Mouse (Mus musculus): ENCODE measurements around the gene Numa1. TPM values are rescaled to one million over a fixed set of nuclear protein-coding genes. Genes with fewer than 3 reads are reported as not detected.

Gene Numa1
- polyA plus RNA-seq, 1 experiment from 2014 or later, result 39.9 TPM

DNA sequence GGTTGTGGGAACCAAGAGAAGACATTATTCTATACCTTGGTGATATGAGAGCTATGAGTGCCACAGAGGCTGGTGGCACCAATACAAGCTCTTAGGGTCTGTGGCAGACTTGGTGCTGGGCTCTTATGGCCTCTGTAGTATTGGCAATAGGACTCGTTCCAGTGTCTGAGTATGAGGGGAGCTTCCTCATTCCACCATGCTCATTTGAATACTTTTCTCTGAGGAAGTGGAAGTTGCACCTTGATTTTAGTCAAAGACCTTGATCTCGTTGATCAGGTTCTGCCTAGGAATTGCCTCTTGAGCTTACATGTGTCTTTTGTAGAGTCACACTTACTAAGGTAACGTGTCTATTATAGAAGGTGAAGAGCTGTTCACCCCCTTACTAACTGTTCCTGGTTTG is 60.3 kb downstream of the Numa1 start:
- WGBS, result 85% methylated on average over 3 of the region's 3 CpGs
- Histone ChIP-seq H3K4me2 (ENCODE audit: low read depth, low read length) (no peak overlapping the region), H3K4me3 (ENCODE audit: low read length) (no peak overlapping the region), H3K36me3 (ENCODE audit: control insufficient read depth, insufficient read depth, low read length) (peaks cover 44% of the 10 kb centered on the region), H3K9me3 (ENCODE audit: control insufficient read depth, low read length) (no peaks in the 10 kb centered on the region), H3K4me1 (ENCODE audit: control insufficient read depth, insufficient read depth, low read length) (no peaks in the 10 kb centered on the region), H3K9ac (ENCODE audit: low read depth, low read length) (no peak overlapping the region), H3K27me3 (replicated peaks; ENCODE audit: control insufficient read depth, insufficient read depth, low read length) (no peaks in the 10 kb centered on the region), H3K27ac (ENCODE audit: low read length) (no peak overlapping the region)
- ATAC-seq, result no peak

DNA sequence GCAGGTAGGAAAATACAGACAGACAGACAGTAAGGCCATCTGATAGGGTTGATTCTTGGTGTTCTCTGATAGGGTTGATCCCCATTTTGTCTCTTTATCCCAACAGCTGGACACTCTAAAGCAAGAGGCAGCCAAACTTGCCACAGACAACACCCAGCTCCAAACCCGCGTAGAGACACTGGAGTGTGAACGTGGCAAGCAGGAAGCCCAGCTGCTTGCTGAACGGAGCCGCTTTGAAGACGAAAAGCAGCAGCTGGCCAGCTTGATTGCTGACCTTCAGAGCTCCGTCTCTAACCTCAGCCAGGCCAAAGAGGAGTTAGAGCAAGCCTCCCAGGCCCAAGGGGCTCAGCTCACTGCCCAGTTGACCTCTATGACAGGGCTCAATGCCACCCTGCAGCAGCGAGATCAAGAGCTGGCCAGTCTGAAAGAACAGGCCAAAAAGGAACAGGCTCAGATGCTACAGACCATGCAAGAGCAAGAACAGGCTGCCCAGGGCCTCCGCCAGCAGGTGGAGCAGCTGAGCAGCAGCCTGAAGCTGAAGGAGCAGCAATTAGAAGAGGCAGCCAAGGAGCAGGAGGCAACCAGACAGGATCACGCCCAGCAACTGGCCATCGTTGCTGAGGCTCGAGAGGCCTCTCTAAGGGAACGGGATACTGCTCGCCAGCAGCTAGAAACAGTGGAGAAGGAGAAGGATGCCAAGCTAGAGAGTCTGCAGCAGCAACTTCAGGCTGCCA is 64.5 kb downstream of the Numa1 start:
- H3K36me3 ChIP-seq (ENCODE audit: control insufficient read depth, insufficient read depth, low read length), result peaks cover 53% of the 10 kb centered on the region
- no peaks in the 10 kb centered on the region for H3K9me3 ChIP-seq (ENCODE audit: control insufficient read depth, low read length)
- H3K4me3 ChIP-seq (ENCODE audit: low read length), result no peak overlapping the region
- H3K27ac ChIP-seq (ENCODE audit: low read length), result no peak overlapping the region; the same call in none of the 2 replicates
- H3K4me2 ChIP-seq (ENCODE audit: low read depth, low read length), result no peak overlapping the region
- H3K9ac ChIP-seq (ENCODE audit: low read depth, low read length), result no peak overlapping the region
- peak; percentile 79 for ATAC-seq
- 56% methylated on average over 14 of the region's 14 CpGs for WGBS
- H3K27me3 ChIP-seq (replicated peaks; ENCODE audit: control insufficient read depth, insufficient read depth, low read length), result no peaks in the 10 kb centered on the region
- no peaks in the 10 kb centered on the region for H3K4me1 ChIP-seq (ENCODE audit: control insufficient read depth, insufficient read depth, low read length)

GRCm38 (mm10) chr7:101999461-102000151 is 65.7 kb downstream of the Numa1 start:
- H3K9me3 ChIP-seq (ENCODE audit: control insufficient read depth, low read length), result no peaks in the 10 kb centered on the region
- ATAC-seq, result no peak; the same call in 1 of the 2 replicates
- no peak overlapping the region for H3K4me3 ChIP-seq (ENCODE audit: low read length)
- H3K27ac ChIP-seq (ENCODE audit: low read length), result no peak overlapping the region
- no peak overlapping the region for H3K9ac ChIP-seq (ENCODE audit: low read depth, low read length)
- WGBS, result 92% methylated on average over 15 of the region's 15 CpGs
- H3K4me2 ChIP-seq (ENCODE audit: low read depth, low read length), result no peak overlapping the region
- H3K36me3 ChIP-seq (ENCODE audit: control insufficient read depth, insufficient read depth, low read length), result peaks cover 46% of the 10 kb centered on the region
- no peaks in the 10 kb centered on the region for H3K27me3 ChIP-seq (replicated peaks; ENCODE audit: control insufficient read depth, insufficient read depth, low read length)
- H3K4me1 ChIP-seq (ENCODE audit: control insufficient read depth, insufficient read depth, low read length), result no peaks in the 10 kb centered on the region

- no peak overlapping the region for H3K27ac ChIP-seq (ENCODE audit: low read length)
- no peaks in the 10 kb centered on the region for H3K9me3 ChIP-seq (ENCODE audit: control insufficient read depth, low read length)
- H3K4me3 ChIP-seq (ENCODE audit: low read length), result no peak overlapping the region
- no peak overlapping the region for H3K9ac ChIP-seq (ENCODE audit: low read depth, low read length)
- WGBS, result 91% methylated on average over 8 of the region's 8 CpGs
- no peaks in the 10 kb centered on the region for H3K27me3 ChIP-seq (replicated peaks; ENCODE audit: control insufficient read depth, insufficient read depth, low read length)
- ATAC-seq, result no peak
- no peaks in the 10 kb centered on the region for H3K4me1 ChIP-seq (ENCODE audit: control insufficient read depth, insufficient read depth, low read length)
- no peak overlapping the region for H3K4me2 ChIP-seq (ENCODE audit: low read depth, low read length)
- H3K36me3 ChIP-seq (ENCODE audit: control insufficient read depth, insufficient read depth, low read length), result peaks cover 45% of the 10 kb centered on the region
These were observed 66.4 kb downstream of the Numa1 start for GRCm38 (mm10) chr7:102000296-102000695.

- peaks cover 40% of the 10 kb centered on the region for H3K36me3 ChIP-seq (ENCODE audit: control insufficient read depth, insufficient read depth, low read length)
- H3K4me2 ChIP-seq (ENCODE audit: low read depth, low read length), result no peak overlapping the region
- no peak overlapping the region for H3K9ac ChIP-seq (ENCODE audit: low read depth, low read length)
- H3K4me1 ChIP-seq (ENCODE audit: control insufficient read depth, insufficient read depth, low read length), result no peaks in the 10 kb centered on the region
- H3K4me3 ChIP-seq (ENCODE audit: low read length), result no peak overlapping the region
- ATAC-seq, result no peak
- no peak overlapping the region for H3K27ac ChIP-seq (ENCODE audit: low read length)
- H3K9me3 ChIP-seq (ENCODE audit: control insufficient read depth, low read length), result no peaks in the 10 kb centered on the region
- no peaks in the 10 kb centered on the region for H3K27me3 ChIP-seq (replicated peaks; ENCODE audit: control insufficient read depth, insufficient read depth, low read length)
- 87% methylated on average over 26 of the region's 26 CpGs for WGBS
These were observed 67.2 kb downstream of the Numa1 start for GRCm38 (mm10) chr7:102000921-102001630.

GRCm38 (mm10) chr7:102006520-102006919 is 72.6 kb downstream of the Numa1 start:
- peaks cover 33% of the 10 kb centered on the region for H3K36me3 ChIP-seq (ENCODE audit: control insufficient read depth, insufficient read depth, low read length)
- H3K4me1 ChIP-seq (ENCODE audit: control insufficient read depth, insufficient read depth, low read length), result no peaks in the 10 kb centered on the region
- H3K27ac ChIP-seq (ENCODE audit: low read length), result no peak overlapping the region
- no peak for ATAC-seq
- no peak overlapping the region for H3K4me2 ChIP-seq (ENCODE audit: low read depth, low read length)
- H3K9me3 ChIP-seq (ENCODE audit: control insufficient read depth, low read length), result no peaks in the 10 kb centered on the region
- H3K27me3 ChIP-seq (replicated peaks; ENCODE audit: control insufficient read depth, insufficient read depth, low read length), result no peaks in the 10 kb centered on the region
- H3K4me3 ChIP-seq (ENCODE audit: low read length), result no peak overlapping the region
- no peak overlapping the region for H3K9ac ChIP-seq (ENCODE audit: low read depth, low read length)
- 85% methylated on average over 1 of the region's 1 CpGs for whole genome bisulfite sequencing

DNA sequence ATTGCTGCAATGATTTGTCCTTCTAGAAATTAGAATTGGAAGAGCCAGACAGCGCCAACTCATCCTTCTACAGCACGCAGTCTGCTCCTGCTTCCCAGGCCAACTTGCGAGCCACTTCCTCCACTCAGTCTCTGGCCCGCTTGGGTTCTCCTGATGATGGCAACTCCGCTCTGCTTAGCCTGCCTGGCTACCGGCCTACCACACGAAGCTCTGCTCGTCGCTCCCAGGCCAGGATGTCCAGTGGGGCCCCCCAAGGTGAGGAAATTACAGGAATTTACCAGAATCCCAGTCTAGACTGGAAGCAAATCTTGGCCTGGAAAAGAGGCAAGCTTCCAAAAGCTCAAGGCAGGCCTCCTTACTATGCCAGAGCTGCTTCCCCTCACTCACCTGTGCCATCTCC is 77.9 kb downstream of the Numa1 start:
- H3K27ac ChIP-seq (ENCODE audit: low read length), result no peak overlapping the region
- H3K4me3 ChIP-seq (ENCODE audit: low read length), result no peak overlapping the region
- H3K4me1 ChIP-seq (ENCODE audit: control insufficient read depth, insufficient read depth, low read length), result no peaks in the 10 kb centered on the region
- WGBS, result 91% methylated on average over 9 of the region's 9 CpGs
- H3K9me3 ChIP-seq (ENCODE audit: control insufficient read depth, low read length), result no peaks in the 10 kb centered on the region
- H3K36me3 ChIP-seq (ENCODE audit: control insufficient read depth, insufficient read depth, low read length), result peaks cover 57% of the 10 kb centered on the region
- ATAC-seq, result no peak
- no peak overlapping the region for H3K4me2 ChIP-seq (ENCODE audit: low read depth, low read length)
- H3K9ac ChIP-seq (ENCODE audit: low read depth, low read length), result no peak overlapping the region
- no peaks in the 10 kb centered on the region for H3K27me3 ChIP-seq (replicated peaks; ENCODE audit: control insufficient read depth, insufficient read depth, low read length)

GRCm38 (mm10) chr7:102013416-102013815 is 79.5 kb downstream of the Numa1 start:
- no peak for ATAC-seq
- Histone ChIP-seq H3K9ac (ENCODE audit: low read depth, low read length) (no peak overlapping the region), H3K27ac (ENCODE audit: low read length) (no peak overlapping the region), H3K4me2 (ENCODE audit: low read depth, low read length) (no peak overlapping the region), H3K36me3 (ENCODE audit: control insufficient read depth, insufficient read depth, low read length) (peaks cover 52% of the 10 kb centered on the region), H3K27me3 (replicated peaks; ENCODE audit: control insufficient read depth, insufficient read depth, low read length) (no peaks in the 10 kb centered on the region), H3K9me3 (ENCODE audit: control insufficient read depth, low read length) (no peaks in the 10 kb centered on the region), H3K4me1 (ENCODE audit: control insufficient read depth, insufficient read depth, low read length) (no peaks in the 10 kb centered on the region), H3K4me3 (ENCODE audit: low read length) (no peak overlapping the region)
- WGBS, result 87% methylated on average over 8 of the region's 8 CpGs

- no peak for ATAC-seq
- H3K4me1 ChIP-seq (ENCODE audit: control insufficient read depth, insufficient read depth, low read length), result no peaks in the 10 kb centered on the region
- WGBS, result 88% methylated on average over 2 of the region's 2 CpGs
- no peak overlapping the region for H3K9ac ChIP-seq (ENCODE audit: low read depth, low read length)
- no peaks in the 10 kb centered on the region for H3K9me3 ChIP-seq (ENCODE audit: control insufficient read depth, low read length)
- no peak overlapping the region for H3K27ac ChIP-seq (ENCODE audit: low read length)
- no peak overlapping the region for H3K4me3 ChIP-seq (ENCODE audit: low read length)
- no peak overlapping the region for H3K4me2 ChIP-seq (ENCODE audit: low read depth, low read length)
- H3K27me3 ChIP-seq (replicated peaks; ENCODE audit: control insufficient read depth, insufficient read depth, low read length), result no peaks in the 10 kb centered on the region
- peaks cover 44% of the 10 kb centered on the region for H3K36me3 ChIP-seq (ENCODE audit: control insufficient read depth, insufficient read depth, low read length)
These were observed 81.1 kb downstream of the Numa1 start for GRCm38 (mm10) chr7:102014995-102015394.

All from intestine, embryonic 16.5 days (tissue).